Mouse (Mus musculus): ENCODE results near the gene Fgfr2.

- TF ChIP-seq POLR2A (IDR thresholded peaks at IDR 0.05; ENCODE audit: borderline replicate concordance, extremely low read depth, low read depth, low read length) = peak; percentile 23; the same call in 1 of the 2 replicates
- no peak for TF ChIP-seq CTCF (IDR thresholded peaks at IDR 0.05; ENCODE audit: insufficient read depth, low read length)
Observed at GRCm38 (mm10) chr7:132723906-132724305, 399.2 kb downstream of the Fgfr2 start.
